Mouse (Mus musculus): ENCODE results near the gene Dnah1.

Dnah1 gene

DNA sequence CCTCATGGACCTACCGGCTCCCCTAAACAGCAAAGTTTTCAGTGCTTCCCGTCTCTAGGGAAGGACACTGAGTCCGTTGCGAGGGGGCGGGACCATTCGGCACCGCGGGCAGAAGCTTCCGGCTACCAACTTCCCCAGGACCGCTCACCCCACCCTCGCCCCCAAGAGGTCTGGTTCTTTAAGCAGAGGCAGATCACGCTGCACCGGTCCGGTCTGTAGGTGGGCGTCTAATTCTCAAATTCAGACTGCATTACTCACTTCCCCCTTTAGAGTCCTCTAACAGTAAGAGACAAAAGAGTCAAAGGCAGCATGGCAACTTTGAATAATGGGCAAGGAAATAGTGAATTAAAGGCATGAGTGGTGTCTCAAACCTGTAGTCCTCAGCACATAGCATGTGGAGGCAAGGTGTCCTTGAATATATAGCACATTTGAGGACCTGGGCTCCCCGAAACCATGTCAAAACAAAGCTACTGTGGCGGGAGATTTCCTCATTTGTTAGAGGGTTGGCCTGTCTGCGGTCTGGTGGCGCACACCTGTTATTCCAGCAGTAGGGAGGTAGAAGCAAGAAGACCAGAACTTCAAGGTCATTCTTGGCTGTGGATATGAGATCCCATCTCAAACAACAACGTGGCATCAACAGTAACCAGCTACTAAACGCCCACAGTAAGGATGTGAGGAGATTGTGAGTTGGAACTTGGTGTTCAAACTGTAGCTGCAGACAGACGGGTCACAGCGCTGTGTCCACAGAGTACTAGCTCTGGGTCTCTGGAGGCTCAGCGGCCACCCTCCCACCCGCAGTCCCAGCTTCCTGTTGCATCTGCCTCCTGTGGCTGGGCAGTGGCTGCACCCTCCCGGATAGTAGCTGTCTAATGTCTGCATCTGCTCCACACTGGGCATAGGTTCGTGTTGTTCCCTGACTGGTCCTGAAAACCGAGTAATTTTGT is at the start of gene Dnah1:
Gene Dnah1 (minus strand): TSS at position 48 of the 944 bp plus-strand sequence.
- peak; percentile 36 for DNase-seq (ENCODE audit: low read depth, low spot score)

DNA sequence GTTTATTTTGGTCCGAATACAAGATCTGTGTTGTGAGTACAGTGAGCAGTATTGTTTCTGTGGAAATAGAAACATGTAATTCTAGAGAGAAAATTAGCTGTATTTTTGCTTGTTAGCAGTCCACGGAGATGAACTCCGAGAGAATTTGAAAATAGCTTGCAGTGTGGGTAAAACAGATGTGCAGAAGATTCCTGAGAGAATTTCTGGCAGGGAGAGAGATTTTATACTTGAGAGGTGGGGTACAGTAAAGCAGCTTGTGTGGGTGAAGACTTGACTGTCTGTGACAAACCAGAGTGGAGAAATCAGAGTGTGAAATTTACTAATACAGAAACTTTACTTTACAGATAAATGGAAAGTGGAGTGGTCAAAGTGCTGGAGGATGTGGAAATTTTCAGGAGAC is 45.7 kb upstream of the Dnah1 start:
- no peak for DNase-seq (ENCODE audit: low read depth, low spot score)

DNA sequence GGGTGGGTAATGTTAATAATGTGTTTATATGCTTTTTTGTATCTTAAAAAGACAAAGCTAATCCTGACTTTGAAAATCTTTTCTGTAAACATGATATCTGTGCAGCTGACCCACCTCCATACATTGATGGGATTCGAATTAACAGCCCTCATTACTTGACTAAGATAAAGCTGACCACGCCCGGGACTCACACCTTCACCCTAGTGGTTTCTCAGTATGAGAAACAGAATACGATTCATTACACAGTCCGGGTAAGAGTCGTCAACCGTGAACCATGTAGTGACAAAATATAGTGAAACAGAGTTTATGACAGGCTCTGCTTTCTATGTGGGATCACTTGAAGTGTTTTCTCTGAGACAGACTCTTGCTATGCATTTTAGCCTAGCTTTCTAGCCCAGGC is 44.3 kb upstream of the Dnah1 start:
- no peak for DNase-seq (ENCODE audit: low read depth, low spot score)

DNA sequence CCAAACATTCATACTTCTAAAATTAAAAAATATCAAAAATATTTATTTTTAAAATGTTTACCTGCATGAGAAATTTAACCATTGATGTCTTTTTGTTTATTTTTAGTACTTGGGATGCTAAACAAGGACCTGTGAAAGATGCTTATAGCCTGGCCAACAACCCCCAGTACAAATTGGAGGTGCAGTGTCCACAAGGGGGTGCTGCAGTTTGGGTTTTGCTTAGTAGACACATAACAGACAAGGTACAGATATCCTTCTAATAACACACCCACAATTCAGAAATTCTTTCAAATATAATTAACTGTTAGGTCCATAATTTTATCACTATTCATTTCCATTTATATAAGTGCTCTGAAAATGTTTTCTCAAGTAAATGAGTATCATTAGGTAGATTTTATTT is 41.7 kb upstream of the Dnah1 start:
- peak; percentile 64 for DNase-seq (ENCODE audit: low read depth, low spot score)

DNA sequence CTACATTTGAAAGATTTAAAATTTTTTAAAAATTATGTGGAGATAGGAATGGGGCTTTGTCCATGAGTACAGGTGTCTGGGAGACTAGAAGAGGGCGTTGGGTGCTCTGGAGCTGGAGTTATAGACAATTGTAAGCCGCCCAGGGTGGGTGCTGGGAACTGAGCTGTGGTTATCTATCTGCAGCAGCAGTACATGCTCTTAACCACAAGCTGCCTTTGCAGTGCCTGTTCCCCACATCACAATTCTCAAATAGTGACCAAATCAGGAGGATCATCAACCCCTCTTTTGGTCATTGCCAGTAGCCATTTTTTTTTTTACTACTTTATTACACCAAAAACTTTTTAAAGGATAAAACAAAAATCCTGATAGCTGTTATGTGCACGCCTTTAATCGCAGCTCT is 40.9 kb upstream of the Dnah1 start:
- DNase-seq (ENCODE audit: low read depth, low spot score): no peak

DNA sequence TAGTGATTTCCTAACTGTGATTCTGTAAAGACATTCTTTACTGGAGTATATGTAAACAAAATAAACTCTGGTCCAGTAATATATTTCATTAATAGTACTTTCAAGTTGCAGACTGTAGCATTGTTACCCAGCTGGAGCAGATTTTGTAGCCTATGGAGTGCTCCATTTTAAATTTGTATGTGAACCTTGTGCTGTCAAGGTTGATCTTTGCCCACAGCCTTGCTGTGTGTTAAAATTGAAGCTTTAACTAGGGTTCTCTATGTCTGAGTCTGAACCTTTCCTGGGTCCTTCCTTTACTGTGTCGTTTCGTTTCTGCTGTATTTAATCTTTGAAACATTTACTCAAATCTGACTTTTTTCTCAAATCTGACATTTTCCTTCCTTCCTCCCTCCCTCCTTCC is 38.5 kb upstream of the Dnah1 start:
- DNase-seq (ENCODE audit: low read depth, low spot score): no peak

DNA sequence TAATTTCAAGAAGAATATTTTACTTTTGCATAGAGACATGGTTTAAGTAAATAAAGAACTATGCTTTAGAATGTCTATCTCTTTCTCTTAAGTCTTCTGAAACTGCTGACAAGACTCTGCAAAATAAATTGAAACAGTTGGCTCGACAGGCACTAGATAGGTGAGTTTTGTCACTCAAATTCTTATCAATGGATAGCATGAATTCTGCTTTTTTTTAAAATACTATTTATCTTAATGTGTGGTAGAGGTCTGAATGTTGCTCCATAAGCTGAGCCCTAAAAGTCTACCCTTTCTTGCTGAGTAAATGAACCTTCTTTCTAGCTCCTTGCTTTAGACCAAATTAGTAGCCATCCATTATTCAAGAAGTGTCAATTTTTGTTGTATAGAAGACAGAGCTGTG is 21.7 kb upstream of the Dnah1 start:
- DNase-seq (ENCODE audit: low read depth, low spot score): no peak

DNA sequence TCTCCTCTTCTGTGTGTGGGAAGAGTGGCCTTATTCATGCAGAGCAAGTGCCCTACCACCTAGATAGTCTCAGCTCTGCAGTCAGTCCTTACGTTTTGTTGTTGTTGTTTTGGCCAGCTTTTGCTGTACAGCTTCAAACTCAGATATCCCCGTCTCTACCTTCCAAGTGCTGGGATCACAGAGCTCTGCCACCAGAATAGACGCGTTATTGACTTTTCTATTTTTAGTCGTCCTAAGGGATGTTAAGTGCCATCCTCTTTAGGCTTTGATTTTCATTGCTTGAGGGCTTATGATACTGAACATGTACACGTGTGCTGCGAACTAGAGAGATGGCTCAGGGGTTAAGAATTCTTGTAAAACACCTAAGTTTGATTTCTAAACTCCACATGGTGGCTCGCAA is 19.5 kb upstream of the Dnah1 start:
- no peak for DNase-seq (ENCODE audit: low read depth, low spot score)

DNA sequence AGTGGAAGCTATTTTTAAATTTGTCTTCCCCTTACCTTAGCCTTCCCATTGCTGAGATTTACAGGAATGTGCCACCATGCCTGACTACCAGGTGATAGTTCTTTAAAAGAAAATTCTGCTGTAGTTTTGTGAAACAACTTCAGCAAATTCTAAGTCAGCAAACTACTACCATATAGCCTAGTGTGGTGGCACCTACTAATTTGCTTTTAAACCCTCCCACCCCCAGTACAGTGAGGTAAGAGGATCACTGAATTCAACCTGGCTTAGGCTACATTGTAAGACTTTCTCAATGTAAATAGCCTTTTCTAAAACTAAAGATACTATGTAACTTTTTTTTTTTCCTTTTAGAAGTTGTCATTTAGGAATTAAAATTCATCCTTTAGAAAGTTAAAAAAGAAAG is 14.3 kb upstream of the Dnah1 start:
- no peak for DNase-seq (ENCODE audit: low read depth, low spot score)

DNA sequence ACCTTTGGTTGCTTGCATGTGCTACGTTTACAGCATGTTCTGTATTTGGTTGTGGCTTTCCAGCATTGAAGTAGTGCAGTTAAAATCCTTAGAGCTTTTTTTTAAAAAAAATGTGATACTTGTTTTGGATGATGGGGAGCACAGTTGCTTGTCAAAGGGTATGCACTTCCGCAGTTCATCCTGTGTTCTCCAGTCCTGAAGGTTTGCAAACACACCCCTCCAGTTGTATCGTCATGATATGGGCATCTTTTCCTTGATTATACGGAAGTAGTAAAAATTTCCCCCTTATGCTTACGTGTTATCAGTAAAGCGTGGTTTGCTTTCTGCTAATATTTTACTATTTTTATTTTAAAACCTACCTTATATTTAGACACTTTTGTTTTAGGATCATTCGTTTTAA is 13.7 kb upstream of the Dnah1 start:
- DNase-seq (ENCODE audit: low read depth, low spot score): no peak

DNA sequence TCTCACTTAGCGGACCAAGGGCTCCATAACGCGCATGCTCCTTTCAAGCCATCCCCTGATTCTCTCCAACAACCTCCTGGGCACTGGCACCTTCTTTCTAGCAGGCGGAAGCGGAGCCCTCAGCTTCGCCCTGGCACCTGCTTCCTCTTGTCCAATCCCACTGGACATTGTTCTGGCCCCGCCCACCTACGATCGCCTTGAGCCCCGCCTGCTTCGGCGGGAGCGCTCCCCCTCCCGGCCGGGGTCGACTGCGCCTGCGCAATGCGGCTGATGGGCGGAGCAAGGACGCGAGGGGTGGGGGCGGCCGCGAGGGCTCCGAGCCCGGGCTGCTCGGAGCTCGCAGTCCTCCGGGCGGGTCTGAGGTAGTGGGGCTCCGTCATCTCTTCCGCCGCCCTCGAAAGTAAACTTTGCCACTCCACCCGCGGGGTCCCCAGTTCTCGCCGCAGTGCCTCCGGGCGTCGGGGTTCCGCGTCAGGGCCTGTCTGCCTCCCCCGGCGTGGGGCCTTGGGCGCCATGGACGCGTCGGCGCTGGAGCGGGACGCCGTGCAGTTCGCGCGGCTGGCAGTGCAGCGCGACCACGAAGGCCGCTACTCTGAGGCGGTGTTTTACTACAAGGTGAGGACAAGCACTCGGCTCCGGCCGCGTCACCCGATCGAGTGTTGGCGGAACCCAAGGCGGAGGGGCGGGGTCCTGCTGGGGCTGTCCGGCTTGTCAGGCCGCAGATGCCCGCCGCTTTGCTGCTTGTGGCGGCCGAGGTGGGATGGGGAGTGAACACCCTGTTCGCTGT is 12.9 kb upstream of the Dnah1 start, which contains the start of gene Capn7:
Gene Capn7 (plus strand): TSS at position 270 of the 787 bp plus-strand sequence.
- peak; percentile 99 for DNase-seq (ENCODE audit: low read depth, low spot score)

DNA sequence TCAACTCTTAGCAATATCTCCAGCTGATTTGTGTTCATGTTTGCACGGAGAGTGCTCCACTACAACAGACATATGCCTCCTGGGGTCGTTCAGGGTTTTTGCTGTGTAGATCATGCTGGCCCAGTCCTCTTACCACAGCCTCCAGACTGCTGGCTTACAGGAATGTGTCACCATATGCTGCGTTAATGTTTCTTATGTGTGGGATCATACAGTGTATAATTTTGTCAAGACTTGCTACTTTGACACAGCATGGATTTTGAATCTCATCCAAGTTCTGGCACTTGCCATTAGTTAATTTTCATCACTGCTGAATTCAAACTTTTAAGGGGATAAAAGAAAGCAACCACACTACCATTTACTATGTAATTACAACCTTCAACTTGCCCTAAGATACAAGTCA is 12.1 kb upstream of the Dnah1 start:
- DNase-seq (ENCODE audit: low read depth, low spot score): no peak

DNA sequence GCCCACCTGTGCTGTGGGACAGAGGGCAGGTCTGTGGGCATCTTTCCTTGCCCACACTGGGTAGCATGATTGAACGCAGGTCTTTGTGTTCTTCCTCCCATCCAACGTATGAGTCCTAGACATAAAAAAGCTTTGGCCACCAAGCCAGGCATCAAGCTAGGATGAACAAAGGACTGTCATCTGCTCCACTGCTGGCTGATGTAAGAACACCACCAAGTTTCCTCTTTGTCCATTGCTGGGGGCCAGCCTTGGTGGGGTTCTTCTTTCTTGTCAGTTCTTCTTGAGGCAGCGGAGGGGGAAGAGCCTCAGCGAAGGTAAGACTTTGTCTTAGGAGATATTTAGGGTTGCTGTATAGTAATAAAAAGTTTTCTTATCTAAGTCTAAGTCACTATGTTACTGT is 7.3 kb upstream of the Dnah1 start:
- no peak for DNase-seq (ENCODE audit: low read depth, low spot score)

DNA sequence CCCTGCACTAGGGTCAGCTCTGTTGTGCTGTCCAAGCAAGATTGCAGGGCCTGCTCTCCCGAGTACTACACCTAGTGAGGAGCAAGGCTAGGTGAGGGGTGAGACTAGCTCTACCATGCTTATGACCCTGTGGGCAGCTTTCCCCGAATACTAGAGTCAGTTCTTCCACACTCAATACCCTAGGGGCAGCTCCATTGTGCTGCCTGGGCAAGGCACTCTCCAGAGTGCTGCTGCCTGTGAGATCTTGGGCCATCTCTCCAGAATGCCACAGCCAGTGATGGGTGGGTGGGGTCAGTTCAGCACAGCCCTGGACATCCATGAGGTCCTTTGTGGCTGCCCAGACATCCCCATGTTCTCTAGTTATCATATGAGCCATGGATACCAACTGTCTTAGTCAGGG is 6.0 kb upstream of the Dnah1 start:
- no peak for DNase-seq (ENCODE audit: low read depth, low spot score)

DNA sequence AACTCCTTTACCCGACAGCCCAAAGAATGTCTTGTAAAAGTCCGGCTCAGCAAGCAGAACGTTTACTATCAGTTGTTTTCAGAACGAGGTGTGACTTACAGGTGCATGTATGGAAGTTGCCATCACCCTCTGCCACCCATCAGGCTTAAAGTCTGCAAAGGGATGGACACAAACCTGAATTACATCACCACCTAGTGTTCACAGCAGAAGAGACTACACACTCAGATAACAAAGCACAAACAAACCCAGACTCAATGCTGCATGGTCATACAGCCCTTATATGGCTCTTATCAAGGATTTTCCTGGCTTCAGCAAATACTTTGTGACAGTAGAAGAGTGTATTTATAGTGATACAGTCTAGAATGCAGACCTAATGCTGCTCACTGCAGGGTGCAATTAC is 4.0 kb upstream of the Dnah1 start:
- no peak for DNase-seq (ENCODE audit: low read depth, low spot score)

DNA sequence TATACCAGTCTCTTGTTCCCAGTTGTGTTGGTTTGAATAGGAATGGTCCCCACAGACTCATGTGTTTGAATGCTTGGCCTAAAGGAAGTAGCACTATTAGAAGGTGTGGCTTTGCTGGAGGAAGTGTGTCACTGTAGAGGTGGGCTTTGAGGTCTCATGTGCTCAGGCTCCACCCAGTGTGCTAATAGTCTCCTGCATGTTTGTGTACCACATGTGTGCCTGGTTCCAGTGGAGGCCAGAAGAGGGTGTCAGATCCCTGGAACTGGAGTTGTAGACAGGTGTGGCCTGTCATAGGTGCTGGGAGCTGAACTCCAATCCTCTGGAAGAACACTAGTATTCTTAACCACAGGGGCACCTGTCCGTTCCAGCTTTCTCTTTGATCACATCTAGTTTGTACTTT is 3.5 kb upstream of the Dnah1 start:
- no peak for DNase-seq (ENCODE audit: low read depth, low spot score)

DNA sequence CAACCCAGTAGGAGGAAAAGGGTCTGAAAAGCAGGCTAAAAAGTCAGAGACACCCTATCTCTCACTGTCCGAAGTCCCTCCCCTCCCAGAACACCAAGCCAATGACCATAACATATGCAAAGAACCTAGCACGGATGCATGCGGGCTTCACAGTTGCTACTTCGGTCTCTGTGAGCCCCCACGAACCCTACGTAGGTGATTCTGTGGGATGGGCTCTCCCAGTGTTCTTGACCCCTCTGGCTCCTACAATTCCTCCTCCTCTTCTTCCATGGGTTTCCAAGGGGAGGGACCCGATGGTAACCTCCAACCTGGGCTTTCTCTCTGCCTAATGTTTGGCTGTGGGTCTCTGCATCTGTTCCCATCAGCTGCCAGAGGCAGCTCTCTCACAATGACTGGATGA is 3.1 kb upstream of the Dnah1 start:
- no peak for DNase-seq (ENCODE audit: low read depth, low spot score)

DNA sequence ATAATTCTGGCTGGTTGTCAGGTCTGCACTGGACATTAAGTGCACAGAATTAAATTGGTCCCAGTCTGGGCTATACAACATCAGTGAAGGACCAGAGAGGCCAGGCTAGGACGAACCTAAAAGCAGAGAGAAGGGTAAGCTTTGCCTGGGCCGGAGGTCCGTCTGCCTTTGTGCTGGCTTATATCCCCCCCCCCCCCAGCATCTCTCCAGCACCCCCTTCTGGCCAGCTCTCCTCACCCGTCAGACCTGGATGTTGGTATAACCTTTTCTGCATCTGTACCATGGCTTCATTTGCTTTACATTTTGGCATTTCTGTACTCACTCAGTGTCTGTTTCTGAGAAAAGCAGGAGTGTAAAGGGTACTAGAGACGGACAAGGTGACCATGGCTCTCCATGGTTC is 1.9 kb upstream of the Dnah1 start:
- no peak for DNase-seq (ENCODE audit: low read depth, low spot score)

DNA sequence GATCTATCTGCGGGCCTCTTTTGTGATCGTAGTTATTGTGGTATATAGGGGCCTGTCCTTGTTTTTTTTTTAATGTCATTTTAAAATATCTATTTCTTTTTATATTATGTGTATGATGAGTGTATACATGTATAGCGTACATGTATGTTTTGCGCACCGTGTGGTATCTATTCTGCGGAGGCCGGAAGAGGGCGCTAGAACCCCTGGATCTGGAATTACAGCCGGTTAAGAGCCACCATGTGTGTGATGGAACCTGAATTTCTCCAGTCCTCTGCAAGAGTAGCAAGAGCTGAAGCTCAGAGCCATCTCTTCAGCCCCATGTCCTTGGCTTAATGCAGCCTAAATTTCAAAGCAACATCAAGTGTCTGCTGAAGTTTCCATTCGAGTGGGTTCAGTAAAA is 1.2 kb upstream of the Dnah1 start:
- DNase-seq (ENCODE audit: low read depth, low spot score): peak; percentile 21

DNA sequence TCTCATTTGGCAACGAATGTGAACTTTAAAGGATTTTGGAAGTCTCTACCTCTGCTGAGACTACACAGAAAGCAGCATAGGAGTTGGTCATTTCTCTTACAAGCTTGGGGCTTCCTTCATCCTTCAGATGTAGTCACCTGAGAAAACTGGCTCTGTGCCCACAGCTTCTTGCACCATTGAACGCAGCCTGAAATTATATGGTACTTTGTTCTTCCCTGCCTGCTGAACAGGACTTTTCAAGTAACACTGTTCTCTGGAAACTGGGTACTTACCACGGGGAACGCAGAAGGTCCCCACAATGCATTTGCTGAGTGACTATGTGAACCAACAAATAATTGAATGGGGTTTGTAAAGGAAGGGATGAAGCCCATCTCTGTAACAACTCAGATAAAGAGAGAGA is 507 bp downstream of the Dnah1 start:
- DNase-seq (ENCODE audit: low read depth, low spot score): no peak

DNA sequence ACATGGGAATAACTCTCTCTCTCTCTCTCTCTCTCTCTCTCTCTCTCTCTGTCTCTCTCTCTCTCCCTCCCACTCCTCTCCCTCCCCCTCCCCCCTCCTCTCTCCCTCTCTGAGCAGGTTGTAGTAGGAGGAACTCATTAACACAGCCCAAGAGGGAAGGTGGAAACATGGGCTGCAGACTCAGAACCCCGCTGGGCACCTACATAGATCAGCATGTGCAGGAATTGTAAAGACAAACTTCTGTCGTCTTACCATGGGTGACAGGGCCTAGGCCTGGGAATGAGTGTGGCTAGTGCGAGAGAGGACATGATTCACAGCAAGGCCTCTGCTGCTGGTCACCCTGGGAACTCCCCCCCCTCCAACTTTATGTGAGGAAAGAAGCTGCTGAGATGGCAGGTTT is 1.5 kb downstream of the Dnah1 start:
- DNase-seq (ENCODE audit: low read depth, low spot score): no peak

DNA sequence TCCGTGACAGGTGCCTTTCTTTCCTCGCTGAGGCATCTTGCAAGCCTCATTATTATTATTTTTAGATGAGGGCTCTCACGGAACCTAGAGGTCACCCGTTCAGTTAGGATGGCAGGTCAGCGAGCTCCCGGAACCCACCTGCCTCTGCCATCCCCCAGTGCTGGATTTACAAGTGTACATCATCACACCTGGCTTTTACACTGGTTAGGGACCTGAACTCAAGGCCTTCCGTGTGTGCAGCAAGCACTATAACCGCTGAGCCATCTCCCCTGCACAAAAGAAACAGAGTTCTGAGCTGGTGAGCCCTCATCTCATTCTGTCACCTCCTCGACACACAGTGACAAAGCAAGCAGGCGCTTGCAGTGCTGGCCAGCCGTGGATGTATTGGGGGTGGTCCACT is 2.5 kb downstream of the Dnah1 start:
- no peak for DNase-seq (ENCODE audit: low read depth, low spot score)

DNA sequence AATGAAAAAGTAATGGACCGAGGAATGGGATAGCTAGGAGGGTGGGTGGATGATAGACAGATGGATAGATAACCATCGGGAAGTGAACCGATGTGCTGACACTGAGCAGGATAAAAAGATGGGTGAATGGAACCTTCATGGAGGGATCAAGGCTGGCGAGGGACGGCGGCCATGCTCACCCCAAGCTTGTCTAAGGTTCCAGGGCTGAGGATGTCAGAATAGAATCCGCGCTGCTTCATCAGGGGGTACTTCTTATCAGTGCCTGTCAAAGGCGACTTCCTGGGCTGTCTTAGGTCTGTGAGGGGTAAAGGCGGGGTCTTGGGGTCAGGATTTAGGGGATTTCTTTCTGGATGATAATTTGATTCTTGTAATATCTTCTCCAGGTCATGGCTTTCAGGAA is 4.2 kb downstream of the Dnah1 start:
- no peak for DNase-seq (ENCODE audit: low read depth, low spot score)

Measured in mesoderm, embryonic 11.5 days (tissue).